Mouse (Mus musculus): Measurements from ENCODE around the gene Rag2.

Gene Rag2

DNA sequence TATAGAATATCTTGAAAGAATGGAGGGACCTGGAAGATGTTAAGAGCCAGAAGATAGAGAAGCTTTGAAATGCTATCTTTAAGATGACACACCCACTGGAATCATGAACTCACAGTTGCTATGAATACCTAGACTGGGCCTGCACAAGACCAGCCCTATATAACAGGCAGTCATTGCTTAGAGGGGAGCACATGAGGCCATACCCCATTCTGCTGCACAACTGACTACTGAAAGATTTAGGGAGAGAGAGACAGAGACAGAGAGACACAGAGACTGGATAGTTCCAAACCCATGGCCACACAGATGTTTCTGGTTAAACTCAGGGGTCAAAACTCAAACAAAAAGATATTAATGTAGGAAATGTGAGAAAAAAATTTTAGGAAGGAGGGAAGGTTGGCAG is 2.7 kb downstream of the Rag2 start:
- no peak for DNase-seq (ENCODE audit: low read depth)

DNA sequence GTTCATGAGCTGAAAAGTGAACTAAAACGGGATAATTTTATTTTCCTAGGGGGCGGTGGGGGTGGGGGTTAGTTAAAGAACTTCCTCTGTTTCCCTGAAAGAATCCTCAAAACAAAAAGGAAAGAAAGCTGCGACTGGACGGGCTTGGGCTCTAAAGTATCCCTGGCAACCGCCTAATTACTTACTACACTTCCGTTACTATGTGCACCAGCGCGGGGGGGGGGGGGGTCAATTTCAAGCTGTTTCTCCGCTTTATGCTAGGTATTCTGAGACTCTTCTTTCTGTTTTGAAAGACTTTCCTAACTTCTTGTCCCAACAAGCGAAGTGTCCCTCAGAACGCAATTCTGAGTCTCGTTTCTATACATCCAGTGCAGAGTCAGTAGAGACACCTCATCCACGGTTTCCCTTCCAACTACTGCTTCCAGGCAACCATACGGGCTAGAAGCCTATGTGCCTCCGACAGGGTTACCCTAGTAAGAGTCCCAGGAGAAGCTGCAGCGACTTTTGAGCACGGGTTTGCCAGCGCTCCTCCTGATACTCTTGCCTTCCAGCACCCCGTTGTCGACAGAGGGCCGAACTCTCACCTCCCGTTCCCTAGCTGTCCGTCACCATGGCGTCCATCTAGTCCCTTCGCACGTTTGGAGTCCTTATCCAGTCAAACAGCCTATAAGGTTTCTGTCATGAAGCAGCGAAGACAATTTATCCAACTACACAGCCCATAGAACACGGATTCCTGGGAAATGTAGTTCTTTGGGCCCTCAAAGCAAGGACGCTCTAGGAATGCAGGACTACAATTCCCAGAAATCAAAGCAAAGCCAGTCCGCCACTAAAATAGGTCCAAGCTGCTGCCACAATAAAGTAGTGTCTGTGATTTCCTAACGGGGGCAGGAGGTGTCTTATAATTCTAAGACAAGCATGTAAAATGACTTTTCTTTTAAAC is 4.0 kb downstream of the Rag2 start:
- DNase-seq (ENCODE audit: low read depth) = peak; percentile 82

DNA sequence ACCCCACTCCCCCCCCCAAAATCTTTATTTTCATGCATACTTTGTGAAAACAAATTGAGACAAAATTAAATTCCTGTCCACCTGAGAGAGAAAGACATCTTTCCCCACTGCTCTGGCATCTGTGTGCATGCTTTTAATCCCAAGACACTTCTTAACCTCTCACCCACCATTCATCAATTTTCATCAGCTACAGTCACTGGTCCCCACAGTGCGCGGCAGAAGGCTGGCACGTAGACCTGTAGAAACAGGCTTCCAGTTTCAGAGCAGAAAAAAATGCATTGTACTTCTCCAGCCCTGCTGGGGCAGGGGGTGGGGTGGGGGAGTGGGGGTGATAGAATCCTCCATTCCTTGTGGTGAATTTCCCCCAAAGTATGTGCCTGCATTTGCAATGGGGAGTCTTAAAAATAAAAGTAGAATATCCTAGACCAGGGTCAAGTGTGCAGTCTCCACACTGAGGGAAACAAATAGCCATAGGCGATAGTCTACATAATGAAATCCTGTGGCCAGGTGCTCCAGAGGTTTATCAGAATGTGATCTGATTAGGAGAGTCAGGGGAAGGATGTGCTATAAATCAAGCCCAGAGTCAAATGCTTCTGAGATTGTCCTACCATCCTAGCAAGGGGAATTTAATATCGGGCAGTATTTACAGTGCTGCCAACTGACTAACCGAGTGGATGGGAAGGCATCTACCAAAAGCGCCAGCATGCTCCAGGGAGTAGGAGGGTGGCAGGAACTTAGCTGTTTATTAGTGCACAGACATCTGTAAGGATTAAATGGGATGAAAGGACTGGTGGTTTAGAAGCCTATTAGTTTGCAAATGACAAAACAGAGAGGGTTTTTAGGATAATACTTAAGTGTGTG is 14.7 kb downstream of the Rag2 start:
- no peak for DNase-seq (ENCODE audit: low read depth)

DNA sequence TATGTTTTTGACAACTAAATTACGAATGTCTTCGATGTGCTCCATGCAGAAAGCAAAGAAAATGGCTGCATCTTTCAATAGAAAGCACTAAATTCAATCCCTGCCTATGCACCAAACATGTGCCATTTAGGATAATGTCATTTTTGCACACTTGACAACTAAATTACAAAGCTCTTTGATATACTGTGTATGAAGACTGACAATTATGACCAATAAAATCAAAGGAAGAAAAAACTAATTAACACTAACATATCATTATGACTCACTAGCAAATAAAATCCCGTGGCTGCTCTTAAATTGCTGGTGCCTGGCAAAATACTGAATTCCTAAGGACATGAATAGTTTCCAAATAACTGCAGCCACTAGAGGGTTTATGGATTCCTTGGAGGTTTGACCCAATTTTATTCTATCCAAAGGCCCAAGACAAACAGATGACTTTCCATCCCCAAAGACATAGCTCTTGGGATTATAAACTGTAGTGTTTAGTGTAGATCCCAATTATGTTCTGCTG is 15.4 kb downstream of the Rag2 start:
- DNase-seq (ENCODE audit: low read depth) = no peak

DNA sequence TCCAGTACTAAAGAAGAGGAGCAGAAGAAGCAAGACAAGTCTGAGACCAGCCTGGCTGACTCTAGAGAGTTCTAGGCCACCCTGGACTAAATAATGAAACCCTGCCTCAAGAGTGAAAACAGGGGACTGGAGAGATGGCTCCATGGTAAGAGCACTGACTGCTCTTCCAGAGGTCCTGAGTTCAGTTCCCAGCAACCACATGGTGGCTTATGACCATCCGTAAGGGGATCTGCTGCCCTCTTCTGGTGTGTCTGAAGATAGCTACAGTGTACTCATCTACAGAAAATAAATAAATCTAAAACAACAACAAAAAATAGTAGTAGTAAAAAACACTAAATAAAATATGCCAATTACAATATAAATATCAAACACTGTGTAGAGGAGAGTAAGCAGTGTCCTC is 21.3 kb downstream of the Rag2 start:
- no peak for DNase-seq (ENCODE audit: low read depth)

DNA sequence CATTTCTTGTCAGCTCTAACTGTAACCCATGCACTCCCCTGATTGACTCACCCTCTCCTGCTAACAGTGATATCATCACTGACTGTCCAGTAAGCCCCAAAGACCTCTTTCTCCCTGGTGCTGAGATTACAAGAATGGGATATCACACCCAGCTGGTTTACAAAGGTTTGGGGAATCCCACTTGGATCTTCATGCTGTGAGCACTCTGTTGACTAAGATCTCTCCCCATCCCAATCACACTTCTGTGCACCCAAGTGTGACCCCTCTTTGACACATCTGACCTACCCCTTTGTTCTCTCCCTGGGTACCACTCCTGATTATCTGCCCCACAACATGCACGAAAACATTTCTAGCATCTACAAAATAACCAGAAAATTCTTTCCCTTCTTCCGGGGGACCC is 23.8 kb downstream of the Rag2 start:
- no peak for DNase-seq (ENCODE audit: low read depth)

DNA sequence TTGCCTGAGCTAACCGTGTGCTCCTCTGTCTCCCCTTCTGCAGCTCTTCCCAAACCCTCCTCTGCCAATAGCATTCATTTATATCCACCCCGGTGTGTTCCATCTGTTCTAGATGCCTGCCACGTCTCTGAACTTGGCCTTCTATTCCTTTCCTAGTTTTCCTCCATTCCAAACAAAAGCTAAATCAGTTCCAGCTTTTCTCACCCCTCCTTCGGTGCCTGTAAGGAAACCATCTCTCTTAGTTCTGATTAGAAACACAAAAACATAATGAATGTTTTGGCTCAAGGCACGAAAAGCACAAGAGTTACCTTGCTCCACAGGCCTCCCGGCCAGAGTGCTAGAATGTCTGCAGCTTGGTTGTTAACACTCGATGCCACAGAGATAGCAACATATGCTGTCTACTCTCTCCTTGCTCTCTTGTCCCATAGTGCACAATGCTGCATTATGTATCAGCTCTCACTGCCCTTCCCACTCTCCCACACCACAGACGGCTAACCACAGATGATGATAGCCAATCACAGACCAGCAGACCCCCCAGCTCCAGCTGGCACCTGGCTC is 24.7 kb downstream of the Rag2 start, which contains the start of the genes Rag1 and B230118H07Rik:
Gene Rag1 (minus strand): TSS at position 388 of the 558 bp plus-strand sequence.
Gene B230118H07Rik (minus strand): TSS at position 419 of the 558 bp plus-strand sequence.
- DNase-seq (ENCODE audit: low read depth) = no peak

DNA sequence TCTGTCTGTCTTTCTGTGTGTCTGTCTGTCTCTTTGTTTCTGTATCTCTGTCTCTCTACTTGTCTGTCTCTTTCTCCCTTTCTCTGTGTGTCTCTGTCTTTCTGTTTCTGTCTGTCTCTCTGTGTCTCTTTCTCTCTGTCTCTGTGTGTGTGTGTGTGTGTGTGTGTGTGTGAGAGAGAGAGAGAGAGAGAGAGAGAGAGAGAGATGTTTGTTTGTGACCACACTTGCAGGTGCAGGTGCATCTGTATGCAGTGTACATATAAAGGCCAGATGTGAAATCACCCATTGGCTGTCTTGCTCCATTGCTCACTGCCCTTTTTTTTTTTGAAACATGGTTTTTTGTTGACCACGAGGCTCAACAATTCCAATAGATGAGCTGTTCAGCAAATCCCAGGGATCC is 25.9 kb downstream of the Rag2 start:
- DNase-seq (ENCODE audit: low read depth) = no peak

DNA sequence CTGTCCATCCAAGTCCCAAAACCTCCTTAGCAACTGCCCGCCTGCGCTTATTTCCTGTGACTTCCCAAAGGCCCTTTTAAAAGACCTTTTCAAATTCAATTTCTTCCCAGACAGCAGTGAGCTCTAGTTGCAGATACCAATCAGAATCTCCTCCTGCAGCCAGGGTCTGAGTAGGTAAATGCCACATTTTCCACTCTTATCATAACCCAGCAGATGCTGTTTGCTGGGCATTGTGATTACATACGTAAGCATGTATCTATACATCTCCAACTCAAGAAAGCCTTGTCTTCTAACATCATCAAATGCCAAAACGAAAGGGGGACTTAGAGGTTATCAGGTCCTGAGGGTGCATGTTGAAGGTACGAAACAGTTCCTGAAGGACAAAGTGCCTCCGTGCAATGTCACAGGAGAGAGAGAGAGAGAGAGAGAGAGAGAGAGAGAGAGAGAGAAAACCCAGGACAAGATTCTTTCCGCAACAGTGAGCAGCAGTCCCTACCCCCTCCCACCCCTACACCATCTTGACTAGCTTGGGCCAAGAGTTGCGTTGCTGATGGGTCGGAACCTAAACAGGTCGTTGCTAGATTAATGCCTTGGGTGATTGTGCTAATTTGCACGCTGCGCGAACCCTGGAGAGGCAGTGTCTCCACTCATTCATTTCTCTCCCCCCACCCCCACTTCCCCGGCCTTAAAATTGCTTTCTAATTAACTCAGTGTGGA is 27.8 kb downstream of the Rag2 start:
- no peak for DNase-seq (ENCODE audit: low read depth)

DNA sequence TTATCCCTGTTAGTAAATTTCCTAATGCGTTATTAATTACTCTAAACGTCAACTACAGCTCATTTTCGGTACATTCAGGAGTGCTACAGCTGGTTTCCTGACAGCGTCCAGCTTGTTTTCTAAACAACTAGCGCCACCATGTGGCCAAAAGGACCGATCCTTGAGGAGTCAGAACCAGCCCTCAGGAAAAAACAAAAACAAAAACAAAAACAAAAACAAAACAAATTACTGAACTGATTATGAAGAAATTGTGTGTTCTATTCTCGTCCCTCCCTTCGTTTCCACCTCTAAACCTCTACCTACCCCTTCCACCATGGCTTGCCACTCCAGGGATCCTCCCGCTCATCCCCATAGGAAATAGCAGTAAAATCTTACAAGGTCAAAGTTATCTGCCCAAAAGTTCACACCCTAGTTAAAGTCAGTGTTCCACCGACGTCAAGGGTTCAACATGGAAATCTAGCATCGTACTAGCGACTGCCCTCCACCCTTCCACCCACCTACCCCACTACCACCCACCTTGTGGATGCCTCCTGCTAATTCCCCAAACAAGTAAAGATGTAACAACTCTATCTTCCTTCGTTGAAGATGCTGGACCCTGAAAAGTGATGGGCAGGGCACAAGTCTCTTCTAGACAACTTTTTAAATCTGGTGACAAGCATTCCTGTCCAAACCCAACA is 28.5 kb downstream of the Rag2 start:
- peak; percentile 70 for DNase-seq (ENCODE audit: low read depth)

DNA sequence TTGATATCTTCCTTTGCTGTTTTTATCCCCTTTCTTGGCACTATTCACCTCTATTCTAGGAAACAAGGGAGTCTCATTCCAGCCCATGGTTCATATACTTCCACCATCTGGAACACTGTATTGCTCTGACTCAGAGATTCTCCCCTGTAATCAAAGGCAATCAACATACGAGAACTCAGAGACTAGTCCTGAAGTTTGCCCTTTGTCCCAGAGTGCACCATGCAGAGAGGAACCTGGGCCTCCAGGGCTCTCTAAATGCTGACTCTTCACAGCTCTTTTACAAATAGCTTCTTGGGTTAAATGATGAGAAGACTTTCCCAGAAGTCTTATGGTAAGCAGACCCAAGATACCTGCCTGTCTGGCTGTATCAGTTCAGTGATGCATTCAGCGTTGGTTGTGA is 36.0 kb downstream of the Rag2 start:
- no peak for DNase-seq (ENCODE audit: low read depth)

DNA sequence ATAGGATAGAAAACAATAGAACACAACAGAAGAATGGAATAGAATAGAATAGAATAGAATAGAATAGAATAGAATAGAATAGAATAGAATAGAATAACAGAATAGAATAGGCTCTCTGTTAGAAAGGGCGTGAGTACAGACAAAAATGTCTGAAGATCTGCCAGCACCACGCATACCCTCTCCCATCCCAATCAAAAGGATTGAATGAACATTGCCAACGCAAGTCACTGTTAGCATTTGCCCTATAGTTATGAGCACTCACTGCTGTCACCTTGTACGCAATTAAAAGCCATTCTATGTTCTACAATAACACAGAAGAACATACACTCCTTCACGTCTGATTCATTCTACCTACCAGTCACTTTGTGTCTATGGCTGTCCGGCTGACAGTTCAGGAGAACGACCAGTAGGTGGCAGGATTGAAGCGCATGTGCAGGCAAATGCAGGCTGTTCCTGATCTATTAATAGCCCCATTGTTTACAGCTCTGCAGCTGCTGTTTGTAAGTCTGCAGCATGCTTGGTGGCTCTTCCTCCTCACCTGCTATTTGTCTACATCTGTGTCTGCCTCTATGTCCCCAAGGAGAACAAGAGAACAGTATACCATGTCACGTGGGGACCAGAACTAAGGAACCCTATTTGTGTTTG is 40.7 kb downstream of the Rag2 start:
- DNase-seq (ENCODE audit: low read depth) = peak; percentile 62

DNA sequence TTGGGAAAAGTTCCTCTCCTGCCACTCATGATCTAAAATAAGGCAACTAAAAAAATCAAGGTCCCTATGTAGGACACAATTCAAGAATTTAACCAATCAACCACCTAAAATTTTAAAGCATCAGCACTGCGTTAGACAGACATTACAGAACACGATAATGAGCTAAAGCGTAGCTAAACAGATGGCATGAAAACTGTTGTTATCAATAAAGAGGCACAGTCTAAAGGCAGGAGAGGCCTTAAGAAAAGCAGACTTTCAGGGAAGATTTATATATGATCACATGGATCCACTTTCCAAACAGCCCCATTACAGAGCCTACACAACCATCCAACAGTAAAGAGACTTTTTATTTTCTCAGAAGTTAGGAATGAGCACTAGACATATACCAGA is 41.2 kb downstream of the Rag2 start:
- no peak for DNase-seq (ENCODE audit: low read depth)

DNA sequence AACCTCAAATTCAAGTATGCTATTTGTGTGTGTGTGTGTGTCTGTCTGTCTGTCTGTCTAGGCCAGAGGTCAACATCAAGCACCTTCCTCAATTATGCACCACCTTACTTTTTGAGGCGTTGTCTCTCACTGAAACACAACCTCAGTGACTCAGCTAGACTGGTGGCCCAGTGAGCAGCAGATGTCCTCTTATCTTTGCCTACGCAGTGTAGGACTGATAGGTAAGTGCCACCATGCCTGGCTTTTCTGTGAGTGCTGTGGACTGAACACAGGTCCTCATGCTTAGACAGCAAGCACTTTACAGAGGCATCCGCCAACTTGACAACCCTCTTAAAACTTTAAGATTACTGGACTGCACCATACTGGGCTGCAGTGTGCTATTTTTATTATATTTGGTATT is 44.2 kb downstream of the Rag2 start:
- DNase-seq (ENCODE audit: low read depth) = no peak

DNA sequence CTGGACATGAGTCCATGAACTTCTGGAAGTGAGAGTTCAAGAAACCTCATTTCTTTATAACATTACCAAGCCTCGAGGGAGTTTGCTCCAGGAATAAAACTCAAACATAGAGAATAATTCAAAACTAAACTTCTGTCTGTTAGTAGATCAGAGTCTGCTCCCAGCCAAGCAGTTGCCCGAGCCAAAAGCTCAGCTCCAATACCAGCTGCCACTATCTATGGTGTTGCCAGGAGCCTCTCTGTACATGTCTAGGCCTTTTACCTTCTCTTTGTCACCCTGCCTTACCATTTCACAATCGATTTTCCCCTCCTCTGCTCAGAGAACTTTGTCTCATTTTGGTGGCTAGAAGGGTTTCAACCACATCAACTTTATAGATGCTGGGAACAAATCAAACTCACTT is 49.0 kb downstream of the Rag2 start:
- no peak for DNase-seq (ENCODE audit: low read depth)

DNA sequence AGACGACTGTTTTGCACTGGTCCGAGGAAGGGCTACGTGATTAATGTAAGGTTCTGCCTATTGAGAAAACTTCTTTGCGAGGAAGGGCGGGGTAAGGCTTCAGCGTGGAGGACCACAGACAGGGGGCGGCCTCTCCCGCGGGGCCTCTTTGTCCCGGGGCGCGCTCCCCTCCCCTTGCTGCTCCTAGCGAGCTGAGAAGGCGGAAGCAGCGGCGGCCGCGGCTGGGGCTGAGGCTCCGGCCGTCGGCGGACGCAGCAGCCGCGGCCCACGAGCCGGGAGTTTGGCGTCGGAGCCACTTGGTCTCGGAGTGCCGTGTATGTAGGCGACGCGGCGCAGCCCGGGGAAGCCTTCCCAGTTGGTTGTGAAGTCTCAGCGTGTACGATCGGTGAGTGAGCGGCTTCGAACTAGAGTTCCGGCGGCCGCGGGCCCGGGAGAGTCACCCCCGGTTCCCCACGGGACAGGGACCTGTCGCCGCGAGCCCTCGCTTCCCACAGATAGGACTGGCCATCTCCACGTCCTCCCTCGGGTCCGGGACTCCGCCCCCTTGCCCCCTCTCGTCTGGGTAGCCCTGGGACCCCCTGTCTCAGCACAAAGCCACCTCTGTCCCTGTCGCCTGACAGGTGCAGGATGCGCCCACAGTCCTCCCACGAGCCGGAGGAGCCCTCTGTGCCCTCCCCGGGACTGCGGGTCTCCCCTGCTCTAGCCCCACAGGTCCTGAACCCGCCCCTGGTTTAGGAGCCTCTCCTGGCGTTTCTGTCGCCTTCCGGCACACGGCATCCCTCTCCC is 53.9 kb downstream of the Rag2 start, which contains the start of gene Traf6:
Gene Traf6 (plus strand): TSS at position 194 of the 786 bp plus-strand sequence.
- peak; percentile 76 for DNase-seq (ENCODE audit: low read depth)

DNA sequence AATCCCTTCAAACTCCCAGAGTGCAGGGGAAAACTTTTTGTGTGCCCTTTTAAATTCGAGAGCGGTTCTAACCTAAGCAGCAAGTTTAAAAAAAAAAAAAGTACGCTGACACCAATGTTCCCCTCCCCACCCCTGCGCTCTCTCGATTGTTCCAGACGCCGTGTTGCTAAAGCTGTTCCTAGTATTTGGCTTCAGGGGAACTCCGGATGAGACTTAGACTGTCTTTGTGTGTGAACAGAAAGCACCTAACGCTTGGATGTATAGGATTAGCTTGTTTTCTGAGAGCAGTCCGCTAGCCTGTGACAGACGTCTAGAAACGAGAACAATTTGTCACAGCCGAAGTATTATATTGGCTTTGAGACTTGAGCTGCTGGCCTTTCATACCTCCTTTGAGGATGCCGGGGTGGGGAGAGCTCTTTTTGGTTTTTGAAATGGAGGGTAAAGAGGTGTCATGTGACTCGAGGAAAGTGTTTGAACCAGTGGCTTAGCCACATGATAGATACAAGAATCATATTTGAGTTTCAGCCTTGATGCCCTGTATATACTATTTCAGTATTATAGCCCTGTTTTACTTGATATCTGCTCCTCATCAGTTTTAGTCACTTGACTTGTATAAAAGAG is 54.8 kb downstream of the Rag2 start:
- peak; percentile 28 for DNase-seq (ENCODE audit: low read depth)

All from c-Kit-positive CD71-negative TER-119-negative erythroid progenitor cells, embryonic 14.5 days (primary cell).